Mouse (Mus musculus): ENCODE results near the gene Trim37.
A peak's percentile ranks its signal among the peaks of the same experiment; 100 is the strongest.
"Not testable (repeated sequence)": the region's sequence is repeated elsewhere in the genome, so short reads cannot be mapped to it uniquely, and the experiment has no call there.

Gene Trim37

DNA sequence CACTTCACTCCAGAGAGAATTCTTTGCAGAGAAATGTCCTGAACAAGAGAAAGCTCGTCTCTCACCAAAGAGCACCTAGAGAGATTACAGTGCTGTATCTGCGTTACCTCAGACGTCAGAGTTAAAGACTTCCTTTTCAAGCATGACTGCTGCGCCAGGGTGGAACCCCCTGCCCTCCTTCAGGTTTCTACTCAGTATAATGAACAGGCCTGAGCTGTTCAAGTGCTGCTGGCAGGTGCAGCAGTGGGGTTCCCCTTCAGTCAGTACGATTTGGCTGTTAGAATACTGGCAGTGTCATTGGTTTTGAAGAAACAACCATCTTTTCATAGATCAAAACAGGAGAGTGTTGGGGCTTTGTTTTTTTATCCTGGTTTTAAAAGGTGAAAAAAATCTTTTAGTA, 100.2 kb downstream of the Trim37 start:
- DNase-seq (ENCODE audit: low read depth, low spot score), result peak; percentile 85

DNA sequence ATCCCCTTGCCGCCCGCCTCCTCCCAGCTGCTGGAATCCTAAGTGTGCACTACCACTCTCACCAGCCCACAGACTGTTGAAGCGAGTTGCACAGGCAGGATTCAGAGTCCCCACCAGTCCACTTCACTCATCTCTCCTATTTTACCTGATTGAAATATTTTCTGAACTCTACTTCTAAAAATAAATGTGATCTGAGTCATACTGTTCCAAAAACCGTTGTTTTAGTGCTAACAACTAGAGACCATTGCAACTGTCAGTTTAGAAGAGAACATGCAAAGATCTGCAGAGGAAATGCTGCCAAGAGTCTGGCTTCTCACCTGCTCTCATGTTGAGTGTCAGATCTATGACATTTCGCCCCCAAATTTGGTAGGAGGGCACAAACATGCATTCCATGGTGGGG, 106.5 kb downstream of the Trim37 start:
- DNase-seq (ENCODE audit: low read depth, low spot score), result no peak

DNA sequence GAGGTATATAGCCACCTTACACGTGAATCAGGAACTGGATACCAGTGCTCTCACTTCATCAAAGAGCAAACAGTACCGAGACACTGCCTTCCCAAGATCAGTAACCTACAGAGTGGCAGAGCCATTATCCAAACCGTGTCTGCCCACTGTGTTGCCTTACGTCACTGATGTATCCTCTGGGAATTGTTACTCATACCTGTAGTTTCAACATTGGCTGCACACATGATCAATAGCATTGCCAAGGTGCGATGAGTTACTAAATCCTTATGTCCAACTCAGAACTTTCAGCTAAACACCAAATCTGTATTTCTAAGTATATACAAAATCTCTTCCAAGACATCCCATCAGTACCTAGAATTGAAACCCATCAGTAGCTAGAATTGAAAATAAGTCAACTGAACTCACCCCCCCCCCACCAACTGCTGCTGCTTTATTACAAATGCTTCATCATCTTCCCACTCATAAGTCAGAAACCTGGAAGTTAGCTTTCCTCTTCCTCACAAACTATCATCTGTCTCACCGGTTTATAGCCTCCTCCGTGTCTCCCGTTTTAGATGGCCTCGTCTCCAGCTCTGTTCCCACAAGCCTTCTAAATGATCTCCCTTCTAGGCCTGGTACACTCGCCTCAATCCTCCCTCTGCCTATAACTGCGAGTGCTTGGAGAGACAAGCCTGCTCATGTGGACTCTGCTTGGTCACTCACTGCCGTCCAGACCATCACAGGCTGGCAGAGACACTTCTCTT, 108.0 kb downstream of the Trim37 start:
- no peak for DNase-seq (ENCODE audit: low read depth, low spot score)

DNA sequence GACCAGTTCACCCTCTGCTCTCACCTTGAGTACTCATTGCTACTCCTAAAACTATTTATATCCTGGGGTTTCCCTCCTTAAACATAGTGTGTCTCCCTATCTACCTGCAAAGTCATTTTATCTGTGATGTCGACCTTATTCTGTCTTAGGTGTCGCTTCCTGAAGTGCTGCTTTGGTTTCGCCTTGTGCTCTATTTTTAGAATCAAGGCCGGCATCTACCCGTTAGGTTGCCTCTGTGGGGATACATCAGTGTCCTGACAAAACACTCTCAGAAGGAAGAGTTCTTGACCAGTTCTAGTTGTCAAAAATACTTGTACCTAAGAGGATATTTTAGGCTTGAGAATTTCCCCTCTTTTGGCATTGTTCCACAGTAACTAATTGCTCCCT, 108.6 kb downstream of the Trim37 start:
- DNase-seq (ENCODE audit: low read depth, low spot score), result no peak

DNA sequence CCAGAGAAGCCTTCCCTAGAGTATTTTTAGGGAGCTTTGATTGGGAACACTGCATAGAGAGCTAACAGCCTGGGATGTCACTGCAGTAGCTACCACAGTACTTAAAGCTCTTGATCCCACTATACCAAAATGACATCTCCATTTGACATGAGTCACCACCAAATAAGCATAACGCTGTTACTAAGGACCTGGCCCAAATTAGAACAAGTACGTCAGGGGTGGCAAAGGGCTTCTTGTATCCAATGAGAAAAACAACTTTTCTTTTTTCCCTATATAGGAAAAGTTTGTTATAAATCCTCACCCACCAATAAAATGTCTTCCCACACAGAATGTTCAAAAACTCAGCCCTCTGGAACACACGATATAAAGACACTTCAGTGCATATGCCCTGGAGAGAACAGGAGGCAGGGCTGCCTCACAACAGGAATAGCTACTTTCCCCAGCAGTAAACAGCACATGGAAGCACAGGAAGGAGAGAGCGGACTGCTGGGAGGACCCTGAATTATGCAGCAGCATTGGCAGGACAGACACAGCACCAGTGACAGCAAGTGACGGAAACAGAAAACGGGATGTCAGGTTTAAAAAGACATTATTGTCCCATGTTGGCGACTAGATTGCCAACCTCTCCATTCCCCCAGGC, 112.1 kb downstream of the Trim37 start:
- no peak for DNase-seq (ENCODE audit: low read depth, low spot score)

DNA sequence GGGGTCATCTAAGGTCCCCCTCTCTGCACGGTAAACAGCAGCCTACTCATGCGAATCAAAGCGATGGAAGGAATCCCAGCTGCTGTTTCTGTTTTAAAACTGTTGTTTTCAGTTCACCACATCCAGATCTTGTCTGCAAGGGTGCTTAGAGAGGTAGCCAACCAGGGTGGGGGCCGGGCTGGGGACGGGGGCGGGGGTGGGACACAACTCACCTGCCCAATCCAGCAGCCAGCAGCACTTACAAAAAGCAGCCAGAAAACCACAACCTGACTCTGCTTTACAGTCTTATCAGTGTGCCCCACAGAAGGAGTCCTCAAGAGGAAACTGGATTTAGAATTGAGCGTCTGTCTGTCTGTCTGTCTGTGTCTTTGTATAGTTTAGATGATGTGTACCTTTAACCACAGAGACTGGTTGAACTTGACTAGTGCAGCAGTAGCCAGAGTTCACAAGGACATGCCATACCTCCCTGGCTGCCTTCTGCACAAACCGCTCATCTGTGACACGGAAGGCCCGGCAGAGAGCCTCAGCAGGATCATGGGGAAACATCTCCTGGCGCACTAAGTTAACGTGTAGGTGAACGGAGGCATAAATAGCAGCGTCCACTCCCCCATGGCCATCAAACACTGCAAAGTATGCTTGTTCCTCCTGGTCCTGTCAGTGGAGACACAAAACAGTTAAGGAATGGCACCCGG, 113.4 kb downstream of the Trim37 start:
- peak; percentile 22 for DNase-seq (ENCODE audit: low read depth, low spot score)

DNA sequence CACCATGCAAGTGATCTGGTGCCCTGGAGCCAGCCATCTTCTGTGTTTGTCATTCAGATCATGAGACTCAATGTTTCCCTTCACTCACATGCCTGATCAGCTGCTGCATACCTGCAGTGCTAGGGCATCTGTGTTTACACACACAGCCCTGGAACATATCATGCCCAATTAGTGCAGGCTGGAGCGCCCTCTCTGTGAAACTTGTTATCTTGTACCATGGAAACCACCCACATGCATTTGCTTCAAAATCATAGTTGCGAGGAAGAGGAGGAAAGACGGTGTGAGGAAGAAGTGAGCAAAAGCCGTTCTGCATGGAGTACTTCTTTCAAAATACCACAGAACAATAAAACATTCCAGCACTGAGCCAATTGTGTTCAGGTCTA, 113.9 kb downstream of the Trim37 start:
- no peak for DNase-seq (ENCODE audit: low read depth, low spot score)

DNA sequence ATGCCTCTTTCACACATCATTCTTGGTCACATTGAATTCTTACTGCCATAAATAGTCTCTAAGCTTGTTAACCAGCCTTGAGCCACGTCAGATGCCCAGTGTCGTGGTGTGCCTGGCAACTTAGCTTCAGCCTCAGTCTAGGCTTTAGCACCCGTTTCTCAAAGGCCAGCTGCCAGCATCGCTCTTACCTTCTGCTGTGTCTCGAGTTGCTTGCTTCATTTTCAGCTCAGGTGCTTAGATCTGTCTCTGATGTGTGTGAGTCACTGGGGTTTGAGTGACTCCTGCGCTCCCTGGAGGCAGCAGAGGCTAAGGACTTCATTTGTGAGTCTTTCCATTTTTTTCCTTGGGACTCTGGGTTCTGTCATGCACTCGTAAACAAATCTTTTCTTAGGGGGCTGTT, 114.4 kb downstream of the Trim37 start:
- DNase-seq (ENCODE audit: low read depth, low spot score), result no peak

DNA sequence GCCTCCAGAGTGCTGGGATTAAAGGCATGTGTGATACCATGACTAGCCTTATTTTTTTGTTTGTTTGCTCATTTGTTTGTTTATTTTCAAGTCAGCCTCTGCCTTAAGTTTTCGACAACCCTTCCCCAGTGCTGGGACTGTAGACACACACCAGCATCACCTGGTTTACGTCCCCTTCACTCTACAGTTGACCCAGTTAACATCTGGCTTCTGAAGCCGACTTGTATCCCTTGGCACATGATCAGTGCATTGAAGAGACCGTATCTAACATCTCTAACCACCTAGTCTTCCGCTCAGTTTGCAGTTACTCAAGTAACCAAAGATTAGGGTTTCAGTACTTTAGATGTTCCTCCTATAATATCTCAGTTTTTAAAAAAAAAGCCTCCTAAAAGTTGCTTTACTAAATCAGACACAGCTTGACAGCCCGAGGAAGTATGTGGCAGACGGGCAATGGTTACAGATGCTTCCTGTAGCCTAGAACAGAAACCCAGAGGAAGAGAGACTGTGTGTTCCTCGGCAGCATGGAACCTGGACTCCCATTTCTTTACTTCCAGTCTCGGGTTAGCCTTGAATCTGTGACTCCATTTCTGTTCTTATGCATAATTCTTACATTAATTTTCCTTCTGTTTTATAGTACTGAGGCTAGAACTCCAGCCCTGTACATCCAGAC, 118.4 kb downstream of the Trim37 start:
- no peak for DNase-seq (ENCODE audit: low read depth, low spot score)

DNA sequence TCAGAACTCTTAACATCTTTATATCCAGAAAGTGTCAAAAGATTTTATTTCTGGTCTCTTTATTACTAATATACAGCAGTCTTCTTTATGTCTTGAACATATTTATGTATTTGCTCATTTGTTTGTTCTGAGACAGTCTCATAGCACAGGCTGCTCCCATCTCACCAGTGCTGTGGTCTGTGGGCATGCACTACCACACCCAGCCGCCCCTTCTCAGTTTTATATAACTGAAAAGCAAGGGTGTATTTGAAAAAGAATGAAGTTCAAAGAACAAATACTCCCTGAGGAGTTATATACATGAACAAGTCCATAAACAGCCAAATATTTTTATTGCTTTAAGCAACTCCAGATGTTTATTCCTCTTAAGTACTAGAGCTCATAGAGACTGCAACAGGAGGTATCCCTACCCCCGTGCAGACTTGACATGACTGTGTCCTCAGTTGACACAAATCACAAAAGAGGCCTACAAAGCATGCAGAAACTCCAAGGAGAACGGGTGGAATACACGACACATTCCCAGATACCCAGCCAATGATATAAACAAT, 119.3 kb downstream of the Trim37 start:
- DNase-seq (ENCODE audit: low read depth, low spot score), result no peak

DNA sequence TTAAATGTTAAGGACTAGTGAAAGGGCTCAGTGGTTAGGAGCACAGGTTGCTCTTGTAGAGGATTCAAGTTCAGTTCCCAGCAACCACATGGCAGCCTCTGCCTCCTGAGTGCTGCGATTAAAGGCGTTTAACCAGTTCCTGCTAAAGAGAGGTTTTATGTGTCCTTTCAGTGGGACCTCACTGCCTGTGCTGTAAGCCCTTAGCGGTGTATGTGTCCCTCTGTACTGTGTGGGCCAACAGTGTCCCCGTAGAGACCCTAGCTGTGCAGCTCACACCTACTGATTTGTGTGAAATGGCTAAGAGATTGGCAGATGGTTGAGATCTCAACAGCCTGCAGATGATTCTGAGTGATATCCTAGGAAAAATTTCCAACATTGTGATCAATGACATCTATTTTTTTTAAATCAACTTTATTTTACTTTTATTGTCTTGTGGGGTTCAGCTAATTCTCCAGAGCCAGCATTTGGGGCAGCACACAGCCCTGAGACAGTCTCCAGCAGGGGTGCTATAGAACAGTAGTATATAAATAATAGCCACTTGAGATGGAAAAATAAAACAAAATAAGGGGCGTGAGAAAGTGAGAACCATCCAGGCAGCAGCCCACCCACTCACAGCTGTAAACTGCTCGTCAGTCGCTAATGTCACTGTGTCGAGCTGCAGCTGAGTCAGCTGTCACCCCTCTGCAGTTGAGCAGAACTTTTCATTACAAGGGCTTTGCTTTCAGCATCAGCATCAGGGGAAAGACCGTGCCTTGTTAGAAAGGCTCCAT, 120.0 kb downstream of the Trim37 start:
- no peak for DNase-seq (ENCODE audit: low read depth, low spot score)

DNA sequence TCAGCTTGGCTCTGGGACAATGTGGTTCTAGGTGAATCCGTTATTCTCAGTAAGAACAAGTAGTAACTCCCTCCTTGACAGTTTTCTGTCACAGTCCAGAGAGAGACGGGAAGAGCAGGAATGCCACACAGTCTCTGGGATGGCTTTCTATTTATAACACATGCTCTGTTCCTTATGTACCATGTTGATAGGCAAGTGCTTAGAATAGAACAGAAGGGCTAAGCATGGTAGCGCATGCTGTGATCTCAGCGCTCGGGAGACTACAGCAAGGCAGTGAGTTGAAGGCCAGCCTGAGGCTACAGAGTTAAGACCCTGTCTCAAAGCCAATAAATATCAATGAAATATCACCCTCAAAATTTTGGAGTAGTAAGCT, 120.6 kb downstream of the Trim37 start:
- no peak for DNase-seq (ENCODE audit: low read depth, low spot score)

DNA sequence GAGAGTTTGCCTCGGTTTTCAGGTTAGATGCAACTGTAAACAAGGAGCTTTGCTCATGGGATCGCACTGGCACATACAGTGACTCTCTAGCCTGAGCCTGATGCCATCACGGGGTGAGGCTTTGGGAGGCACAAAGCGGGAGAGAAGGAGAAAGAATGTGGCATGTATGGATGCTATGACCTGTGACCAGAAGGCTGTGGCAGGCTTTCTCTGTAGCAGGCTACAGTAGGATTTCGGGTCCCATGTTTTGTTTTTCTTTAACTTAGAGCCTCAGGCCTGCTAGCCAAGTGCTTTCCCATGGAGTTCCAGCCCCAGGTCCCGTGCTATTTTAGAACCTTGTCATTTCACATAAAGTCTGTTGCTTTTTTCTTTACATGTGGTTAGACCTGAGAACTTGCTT, 123.3 kb downstream of the Trim37 start:
- no peak for DNase-seq (ENCODE audit: low read depth, low spot score)

DNA sequence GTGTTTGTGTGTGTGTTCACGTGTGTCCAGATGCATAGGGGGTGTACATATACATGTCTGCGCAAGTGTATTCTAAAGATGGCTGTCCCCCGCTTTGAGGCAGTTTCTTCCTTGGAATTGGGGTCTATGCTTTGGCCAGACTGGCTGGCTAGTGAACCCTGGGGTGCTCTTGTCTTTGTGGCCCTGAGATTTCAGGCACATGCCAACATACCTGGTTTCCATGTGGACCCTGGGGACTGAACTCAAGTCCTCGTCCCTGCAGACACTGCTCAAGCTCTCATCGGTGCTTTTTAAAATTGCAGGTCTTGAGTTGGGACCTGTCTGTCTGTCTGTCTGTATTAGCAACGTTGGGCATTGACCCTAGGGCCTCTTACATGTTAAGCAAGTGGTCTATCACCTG, 126.4 kb downstream of the Trim37 start:
- no peak for DNase-seq (ENCODE audit: low read depth, low spot score)

DNA sequence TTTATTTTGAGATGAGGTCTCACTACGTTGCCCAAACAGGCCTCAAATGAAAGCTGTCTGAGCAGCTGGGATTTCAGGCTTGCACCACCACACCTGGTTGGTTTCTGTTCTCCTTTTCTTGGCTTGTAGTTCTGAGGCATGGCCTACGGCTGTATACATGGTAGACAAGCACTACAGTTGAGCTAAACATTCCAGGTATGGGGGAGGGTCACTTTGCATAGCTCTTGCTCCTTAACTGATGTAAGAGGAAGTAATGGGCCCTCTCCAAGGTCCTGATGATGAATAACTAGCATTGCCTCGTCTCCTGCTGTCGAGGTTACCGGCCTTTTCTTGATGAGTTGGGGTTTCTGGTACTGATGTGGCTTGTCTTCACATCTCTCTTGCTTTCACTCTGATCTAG, 127.3 kb downstream of the Trim37 start:
- peak; percentile 92 for DNase-seq (ENCODE audit: low read depth, low spot score)

DNA sequence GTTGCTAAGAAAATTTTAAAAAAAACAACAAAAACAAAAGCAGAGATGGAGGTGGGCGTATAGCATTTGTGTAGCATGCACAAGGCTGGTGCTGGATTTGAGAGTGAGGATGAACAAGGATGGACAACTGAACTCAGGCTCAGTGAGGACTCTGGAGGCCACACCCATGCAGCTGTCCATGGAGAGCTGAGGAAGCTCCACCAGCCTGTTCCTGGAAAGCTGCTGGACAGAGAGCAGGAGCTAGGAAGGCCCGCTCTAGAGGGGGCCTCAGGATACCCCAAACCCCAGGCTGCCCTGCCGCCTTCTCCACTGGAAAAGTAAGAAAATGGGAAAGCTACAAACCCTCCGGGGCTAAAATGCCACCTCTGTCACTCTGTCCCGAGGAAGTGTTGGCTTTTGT, 130.4 kb downstream of the Trim37 start:
- DNase-seq (ENCODE audit: low read depth, low spot score), result no peak

DNA sequence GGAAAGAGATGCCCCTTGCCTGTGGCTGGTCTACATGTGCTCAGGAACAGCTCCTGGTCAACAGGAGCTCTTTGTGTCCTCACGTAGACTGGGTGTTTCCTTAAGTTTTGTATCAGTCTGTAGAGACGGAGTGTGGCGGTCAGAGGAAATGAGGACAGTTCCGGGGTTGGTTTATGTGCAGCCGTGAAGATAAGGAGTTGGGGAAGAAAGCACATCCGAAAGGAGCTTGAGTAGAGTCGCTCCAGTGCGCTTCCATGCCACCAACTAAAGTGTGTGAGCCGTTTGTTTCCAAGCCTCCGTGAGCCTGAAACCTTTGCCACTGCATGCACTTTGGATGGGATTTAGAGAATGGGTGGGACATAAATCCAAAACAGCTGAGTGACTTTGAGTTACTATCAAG, 132.9 kb downstream of the Trim37 start:
- no peak for DNase-seq (ENCODE audit: low read depth, low spot score)

DNA sequence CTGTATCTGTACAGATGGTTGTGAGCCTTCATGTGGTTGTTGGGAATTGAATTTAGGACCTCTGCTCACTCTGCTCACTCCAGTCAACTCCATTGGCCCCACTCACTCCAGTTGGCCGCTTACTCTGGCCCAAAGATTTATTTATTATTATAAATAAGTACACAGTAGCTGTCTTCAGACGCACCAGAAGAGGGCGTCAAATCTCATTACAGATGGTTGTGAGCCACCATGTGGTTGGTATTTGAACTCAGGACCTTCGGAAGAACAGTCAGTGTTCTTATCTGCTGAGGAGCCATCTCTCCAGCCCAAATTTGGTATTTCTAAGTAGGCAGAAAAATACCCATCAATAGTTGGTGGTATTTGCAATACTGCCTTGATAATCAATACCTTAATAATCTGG, 134.8 kb downstream of the Trim37 start:
- not testable (repeated sequence) for DNase-seq (ENCODE audit: low read depth, low spot score)

DNA sequence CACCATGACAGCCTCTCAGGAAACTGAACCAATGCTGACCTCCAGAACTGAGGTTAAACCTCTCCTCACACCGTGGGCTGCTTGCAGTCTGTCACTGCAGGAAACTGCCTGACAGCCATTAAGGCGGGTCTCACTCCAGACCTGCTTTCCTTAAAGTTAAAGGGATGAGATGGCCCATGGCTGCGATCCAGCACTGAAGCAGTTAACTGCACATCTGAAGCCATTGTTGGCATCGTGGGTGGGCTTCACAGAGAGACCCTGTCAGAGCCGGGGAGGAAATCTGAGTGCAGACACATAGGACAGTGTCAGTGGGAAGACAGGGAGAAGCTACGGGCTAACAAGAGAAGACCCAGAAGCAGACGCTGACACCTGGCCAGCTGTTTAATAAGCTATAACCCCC, 137.1 kb downstream of the Trim37 start:
- no peak for DNase-seq (ENCODE audit: low read depth, low spot score)

DNA sequence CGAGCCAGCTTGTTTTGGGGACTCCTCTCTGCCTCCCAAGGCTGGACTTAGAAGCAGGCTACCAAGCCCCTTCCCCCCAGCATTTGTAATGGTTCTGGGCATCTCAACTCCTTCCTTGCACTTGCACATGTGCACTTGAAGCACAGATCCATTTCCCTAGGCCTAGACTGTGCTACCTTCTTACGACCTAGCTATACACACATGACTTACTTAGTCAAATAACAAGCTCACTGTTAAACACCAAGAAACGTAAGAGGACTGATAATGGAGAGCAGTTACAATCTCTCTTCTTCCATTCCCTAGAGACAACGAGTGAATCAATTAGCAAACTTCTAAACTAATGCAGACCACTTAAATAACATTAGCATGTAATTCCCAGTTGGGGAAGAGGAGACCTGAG, 139.4 kb downstream of the Trim37 start:
- no peak for DNase-seq (ENCODE audit: low read depth, low spot score)

DNA sequence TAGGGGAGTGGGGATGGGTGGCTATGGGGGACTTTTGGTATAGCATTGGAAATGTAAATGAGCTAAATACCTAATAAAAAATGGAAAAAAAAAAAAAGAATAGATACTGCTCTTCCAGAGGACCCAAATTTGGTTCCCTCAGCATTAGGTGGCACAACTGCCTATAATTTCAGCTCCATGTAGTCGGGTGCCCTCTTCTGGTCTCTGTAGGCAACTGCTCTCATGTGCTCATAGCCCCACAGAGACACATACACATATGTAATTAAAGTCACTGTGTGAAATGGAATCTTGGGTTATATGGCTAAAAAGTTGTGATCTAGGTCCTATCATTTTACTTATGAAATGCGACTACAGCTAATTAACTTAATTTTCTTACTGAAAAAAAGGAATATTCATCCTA, 141.9 kb downstream of the Trim37 start:
- DNase-seq (ENCODE audit: low read depth, low spot score), result peak; percentile 65
